Comparison of ENCODE assay signal across 21 mouse cellular contexts in the genomic region with DNA sequence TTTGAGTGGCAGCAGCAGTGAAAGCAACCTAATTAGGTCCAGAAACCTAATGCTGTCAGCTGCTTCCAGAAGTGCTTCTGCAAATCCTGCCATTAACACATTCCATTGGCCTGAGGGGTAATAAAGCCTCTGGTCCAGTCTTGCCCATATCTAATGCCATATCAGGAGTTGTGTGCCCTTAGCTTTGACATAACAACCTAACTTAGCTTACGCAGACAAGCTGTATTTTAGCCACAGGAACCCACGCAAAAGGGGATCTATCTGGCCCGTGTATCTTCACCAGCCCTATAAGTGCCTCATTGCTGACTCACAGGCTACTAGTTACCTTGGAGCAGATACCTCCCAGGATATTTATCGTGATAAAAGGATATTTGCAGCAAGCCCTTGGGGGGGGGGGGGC. TPM values are rescaled to one million over a fixed set of nuclear protein-coding genes. Genes with fewer than 3 reads are reported as not detected.
"Had no signal": no experiment of that assay in that cellular context is flagged by ENCODE, and none has a peak within 500 bp of the region (broad histone marks: within the 10 kb centered on the region; RNA-seq: fewer than 3 reads in every experiment).

No protein-coding gene starts in this region.

- H3K27me3 ChIP-seq: liver, embryonic 15.5 days; midbrain, embryonic 13.5 days; neural tube, embryonic 12.5 days; stomach, embryonic 15.5 days had no signal

- ATAC-seq: lung, postnatal 0 days; midbrain, embryonic 13.5 days had no signal

- H3K4me2 ChIP-seq: limb, embryonic 13.5 days; liver, embryonic 11.5 days; liver, embryonic 15.5 days; midbrain, embryonic 13.5 days; neural tube, embryonic 12.5 days; stomach, embryonic 15.5 days had no signal

- H3K27ac ChIP-seq: limb, embryonic 13.5 days; liver, embryonic 15.5 days; midbrain, embryonic 13.5 days; neural tube, embryonic 12.5 days; stomach, embryonic 15.5 days had no signal

- DNase-seq: kidney, postnatal 10 days; lung, adult 2 months; lung, postnatal 36 days; retina, postnatal 1 day; right cerebral cortex, postnatal 4 days; thymus, adult 2 months; thymus, postnatal 25 days had no signal

- H3K9ac ChIP-seq: limb, embryonic 13.5 days; liver, embryonic 15.5 days; midbrain, embryonic 13.5 days; neural tube, embryonic 12.5 days; stomach, embryonic 15.5 days had no signal

- H3K9me3 ChIP-seq: limb, embryonic 13.5 days; liver, embryonic 15.5 days; midbrain, embryonic 13.5 days; neural tube, embryonic 12.5 days; stomach, embryonic 15.5 days had no signal

- H3K4me3 ChIP-seq: limb, embryonic 13.5 days; liver, embryonic 15.5 days; midbrain, embryonic 13.5 days; neural tube, embryonic 12.5 days; stomach, embryonic 15.5 days had no signal

RNA-seq across cellular contexts. Expression of a gene that starts 10.3 kb away (rescaled TPM):
- total RNA-seq: layer of hippocampus, postnatal 25 days; left cerebral cortex, postnatal 25 days; megakaryocyte progenitor cell, adult 5-6 weeks; midbrain, postnatal 0 days had no signal
- polyA plus RNA-seq: limb, embryonic 13.5 days; liver, embryonic 11.5 days; liver, embryonic 15.5 days; lung, adult 2 months; lung, postnatal 0 days; midbrain, postnatal 0 days; neural tube, embryonic 12.5 days; stomach, embryonic 15.5 days; urinary bladder, adult 2 months had no signal

RNA-seq across cellular contexts. Expression of a gene that starts 18.1 kb away (rescaled TPM):
- total RNA-seq: layer of hippocampus, adult 8-10 months; layer of hippocampus, postnatal 25 days; left cerebral cortex, postnatal 25 days; megakaryocyte progenitor cell, adult 5-6 weeks; midbrain, postnatal 0 days had no signal
- polyA plus RNA-seq: kidney, embryonic 14.5 days; limb, embryonic 13.5 days; liver, embryonic 11.5 days; liver, embryonic 15.5 days; lung, adult 2 months; lung, postnatal 0 days; midbrain, embryonic 13.5 days; neural tube, embryonic 12.5 days had no signal
